Comparison of ENCODE assay signal across 9 mouse cellular contexts in genomic region chr3:67515274-67515801, GRCm38 (mm10). TPM values are rescaled to one million over a fixed set of nuclear protein-coding genes. Genes with fewer than 3 reads are reported as not detected.
DNase-seq lines count a peak whose midpoint lies in the region; ATAC-seq and TF ChIP-seq lines count a peak whose summit lies in the region.
"Had no signal": no experiment of that assay in that cellular context is flagged by ENCODE, and none has a peak within 500 bp of the region (broad histone marks: within the 10 kb centered on the region; RNA-seq: fewer than 3 reads in every experiment).

Rarres1 (minus strand) TSS chr3:67515523.

- H3K36me3 ChIP-seq in intestine, embryonic 16.5 days (ENCODE audit: control insufficient read depth, insufficient read depth, low read length), result no peaks in the 10 kb centered on the region
- no peaks in the 10 kb centered on the region for H3K36me3 ChIP-seq in lung, embryonic 16.5 days (ENCODE audit: control insufficient read depth, insufficient read depth, low read length)
- no peaks in the 10 kb centered on the region for H3K36me3 ChIP-seq in small intestine, adult 2 months (ENCODE audit: control insufficient read depth, insufficient read depth, low read length)

- H3K9ac ChIP-seq in intestine, embryonic 16.5 days (ENCODE audit: low read depth, low read length), result peak within 1 kb of the TSS; percentile 67
- H3K9ac ChIP-seq in lung, embryonic 16.5 days (ENCODE audit: low read length), result peak within 1 kb of the TSS; percentile 74

- peak within 1 kb of the TSS; percentile 100 for H3K4me2 ChIP-seq in intestine, embryonic 16.5 days (ENCODE audit: low read depth, low read length)
- peak within 1 kb of the TSS; percentile 99 for H3K4me2 ChIP-seq in lung, embryonic 16.5 days (ENCODE audit: low read depth, low read length)

- H3K27ac ChIP-seq in intestine, embryonic 16.5 days (ENCODE audit: low read length), result no peak within 1 kb of the TSS
- no peak within 1 kb of the TSS for H3K27ac ChIP-seq in lung, embryonic 16.5 days (ENCODE audit: low read length)
- no peak within 1 kb of the TSS for H3K27ac ChIP-seq in small intestine, adult 2 months (ENCODE audit: insufficient read depth, low read depth, low read length)

- no peak for TF ChIP-seq POLR2A in small intestine, adult 2 months (IDR thresholded peaks at IDR 0.05; ENCODE audit: low read depth, low read length)

- DNase-seq in ovary, postnatal 14 days (ENCODE audit: low spot score), result peak; percentile 2
- no peak for DNase-seq in ovary, postnatal 10 days (ENCODE audit: low spot score)
- no peak for DNase-seq in T-cell, adult 2 months (ENCODE audit: low spot score)

- peak within 1 kb of the TSS; percentile 60 for H3K4me3 ChIP-seq in intestine, embryonic 16.5 days (ENCODE audit: low read length)
- peak within 1 kb of the TSS; percentile 57 for H3K4me3 ChIP-seq in lung, embryonic 16.5 days (ENCODE audit: low read length)
- H3K4me3 ChIP-seq in small intestine, adult 2 months (ENCODE audit: low read depth, low read length), result peak within 1 kb of the TSS; percentile 54
- H3K4me3 ChIP-seq: myocyte had no signal

- TF ChIP-seq CTCF in small intestine, adult 2 months (IDR thresholded peaks at IDR 0.05; ENCODE audit: extremely low read depth, insufficient read length, insufficient replicate concordance, low read depth, low read length), result no peak

- 0 out of 2 replicates have a peak, but pooled peaks cover 3% of the 10 kb centered on the region for H3K4me1 ChIP-seq in intestine, embryonic 16.5 days (ENCODE audit: control insufficient read depth, insufficient read depth, low read length)
- no peaks in the 10 kb centered on the region; the same call in 1 of the 2 replicates for H3K4me1 ChIP-seq in lung, embryonic 16.5 days (replicated peaks; ENCODE audit: control insufficient read depth, insufficient read depth, low read length)
- no peaks in the 10 kb centered on the region for H3K4me1 ChIP-seq in small intestine, adult 2 months (ENCODE audit: control insufficient read depth, insufficient read depth, insufficient read length, low read length)

- ATAC-seq in common myeloid progenitor, adult 5-6 weeks (replicated peaks; ENCODE audit: low read depth, poor library complexity, severe bottlenecking), result peak; percentile 66
- peak; percentile 79 for ATAC-seq in granulocyte monocyte progenitor cell, adult 5-6 weeks (replicated peaks; ENCODE audit: poor library complexity, severe bottlenecking)
- ATAC-seq in intestine, embryonic 16.5 days, result peak; percentile 59
- ATAC-seq in lung, embryonic 16.5 days (ENCODE audit: low read depth), result peak; percentile 70

- H3K27me3 ChIP-seq in intestine, embryonic 16.5 days (replicated peaks; ENCODE audit: control insufficient read depth, insufficient read depth, low read length), result peaks cover 22% of the 10 kb centered on the region; the same call in 1 of the 2 replicates
- H3K27me3 ChIP-seq in lung, embryonic 16.5 days (ENCODE audit: control insufficient read depth, insufficient read depth, low read depth, low read length), result peaks cover 15% of the 10 kb centered on the region
- peaks cover 15% of the 10 kb centered on the region; the same call in 1 of the 2 replicates for H3K27me3 ChIP-seq in small intestine, adult 2 months (ENCODE audit: control insufficient read depth, insufficient read depth, low read length)

- no peaks in the 10 kb centered on the region for H3K9me3 ChIP-seq in intestine, embryonic 16.5 days (ENCODE audit: control insufficient read depth, low read length)
- no peaks in the 10 kb centered on the region for H3K9me3 ChIP-seq in lung, embryonic 16.5 days (ENCODE audit: control insufficient read depth, low read length)

- WGBS in intestine, embryonic 16.5 days, result 3% methylated on average over 38 of the region's 38 CpGs
- WGBS in lung, embryonic 16.5 days, result 2% methylated on average over 36 of the region's 38 CpGs
- 2% methylated on average over 38 of the region's 38 CpGs for WGBS in small intestine, adult 2 months

RNA-seq across cellular contexts. Expression of gene Rarres1, which starts in this region (rescaled TPM):
- not detected in 2 replicates for total RNA-seq in common myeloid progenitor, adult 5-6 weeks (2017)
- not detected in 2 replicates for total RNA-seq in granulocyte monocyte progenitor cell, adult 5-6 weeks (2014; fragmentation: Nextera tagmentation)
- total RNA-seq in granulocyte monocyte progenitor cell, adult 5-6 weeks (2017), result 0.15 and 0.26 TPM in 2 replicates
- 1.3 and 1.4 TPM in 2 replicates for polyA plus RNA-seq in intestine, embryonic 16.5 days (2015; fragmentation: Nextera tagmentation; extraction: Ambion mirVana)
- polyA plus RNA-seq in lung, embryonic 16.5 days (2015; fragmentation: Nextera tagmentation; extraction: Ambion mirVana), result 5.1 and 5.2 TPM in 2 replicates
- polyA plus RNA-seq in small intestine, adult 2 months (2012; rRNA removed), result 1.9 and 3.9 TPM in 2 replicates
- polyA plus RNA-seq: myocyte had no signal

Comparison
In these comparisons a context has a peak if more than half of its experiments do, and no peak if none do; other contexts are left out.
1. Peak in ATAC-seq in common myeloid progenitor, adult 5-6 weeks; RNA of the gene not detected or under 1 TPM.
2. Peak in ATAC-seq in granulocyte monocyte progenitor cell, adult 5-6 weeks; RNA of the gene not detected or under 1 TPM.